Mouse (Mus musculus) liver, postnatal 0 days (tissue): ENCODE results near the gene Ubxn7. TPM values are rescaled to one million over a fixed set of nuclear protein-coding genes. Genes with fewer than 3 reads are reported as not detected.
A peak's percentile ranks its signal among the peaks of the same experiment; 100 is the strongest.

ENCODE experiments used
- ATAC-seq: fragments of 200-750 bp; cut with Nextera tagmentation; 2 replicates; pipeline ENCODE4 v1.8.0; 2017; ENCODE audit warnings: mild to moderate bottlenecking, moderate library complexity
- DNase-seq: peaks from one replicate; pipeline ENCODE4 v3.0.0-alpha.2; 2016
- H3K27ac ChIP-seq: fragments of 300-500 bp; sonication (generic); 2 replicates; pipeline ENCODE4 v1.5.1; 2014; ENCODE audit warnings: antibody characterized with exemption, moderate library complexity, mild to moderate bottlenecking, low read depth
- H3K27me3 ChIP-seq: fragments of 300-500 bp; sonication (generic); 2 replicates; pipeline ENCODE4 v1.6.1; 2014; ENCODE audit warnings: low read length, control low read depth, mixed read lengths; ENCODE audit not compliant: insufficient read depth
- H3K36me3 ChIP-seq: fragments of 300-500 bp; sonication (generic); replicated peaks from 2 replicates; pipeline ENCODE4 v1.6.1; 2014; ENCODE audit warnings: mild to moderate bottlenecking, control low read depth, low read length, moderate library complexity, mixed read lengths; ENCODE audit not compliant: insufficient read depth
- H3K4me1 ChIP-seq: fragments of 300-500 bp; sonication (generic); 2 replicates; pipeline ENCODE4 v1.6.1; 2014; ENCODE audit warnings: antibody characterized with exemption, mild to moderate bottlenecking, control low read depth; ENCODE audit not compliant: insufficient read depth
- H3K4me2 ChIP-seq: fragments of 300-500 bp; sonication (generic); 2 replicates; pipeline ENCODE4 v1.6.1; 2014; ENCODE audit warnings: low read depth, mild to moderate bottlenecking, low read length, moderate library complexity, mixed read lengths
- H3K4me3 ChIP-seq: fragments of 300-500 bp; sonication (generic); 2 replicates; pipeline ENCODE4 v1.5.1; 2014; ENCODE audit warnings: low read depth, low read length
- H3K9ac ChIP-seq: fragments of 300-500 bp; sonication (generic); replicated peaks from 2 replicates; pipeline ENCODE4 v1.6.1; 2014; ENCODE audit warnings: mild to moderate bottlenecking, moderate library complexity
- H3K9me3 ChIP-seq: fragments of 300-500 bp; sonication (generic); 2 replicates; pipeline ENCODE4 v1.6.1; 2016; ENCODE audit warnings: mild to moderate bottlenecking, control low read depth, low read length, mixed read lengths
- CTCF ChIP-seq: sonication (generic); IDR thresholded peaks from 2 replicates; pipeline ENCODE4 v1.5.1; 2016; ENCODE audit warnings: antibody characterized with exemption, low read depth
- EP300 ChIP-seq: IDR thresholded peaks from 2 replicates; pipeline ENCODE4 v1.6.1; 2016; ENCODE audit warnings: antibody characterized with exemption, low read depth, mild to moderate bottlenecking
- WGBS: fragments of 180-500 bp; shearing (Covaris S2); extraction: QIAGEN DNeasy Blood & Tissue Kit; methylation state at CpG from one replicate; pipeline ENCODE4 v1.1.7; 2014; ENCODE audit not compliant: insufficient replicate concordance; 5-methylcytosine and 5-hydroxymethylcytosine counted together
- polyA plus RNA-seq: library from polyadenylated mRNA; unstranded; fragments of >200 nt; fragmentation: Nextera tagmentation; extraction: Ambion mirVana; gene quantifications from 2 replicates; pipeline ENCODE4 v1.2.1, GENCODE M21; 2015

The Ubxn7 gene
- polyA plus RNA-seq, 1 experiment from 2014 or later = 4.7 TPM

- DNase-seq = no peak
- Histone ChIP-seq H3K9ac (no peak overlapping the region), H3K27ac (no peak overlapping the region), H3K27me3 (no peaks in the 10 kb centered on the region), H3K9me3 (no peaks in the 10 kb centered on the region), H3K4me1 (peaks cover 16% of the 10 kb centered on the region), H3K4me3 (no peak overlapping the region), H3K36me3 (no peaks in the 10 kb centered on the region), H3K4me2 (no peak overlapping the region)
- ATAC-seq = no peak
- WGBS = 84% methylated on average over 5 of the region's 5 CpGs
- no peak for TF ChIP-seq CTCF
- TF ChIP-seq EP300 = no peak
Observed at GRCm38 (mm10) chr16:32335146-32335545, 3.1 kb downstream of the Ubxn7 start.

- 54% methylated on average over 7 of the region's 7 CpGs for WGBS
- no peak for ATAC-seq
- Histone ChIP-seq H3K9ac (no peak overlapping the region; the same call in 1 of the 2 replicates), H3K4me3 (no peak overlapping the region), H3K27me3 (no peaks in the 10 kb centered on the region), H3K36me3 (no peaks in the 10 kb centered on the region), H3K27ac (0 out of 2 replicates have a peak overlapping the region, but pooled peaks have one; percentile 12), H3K4me1 (peaks cover 16% of the 10 kb centered on the region), H3K4me2 (no peak overlapping the region), H3K9me3 (no peaks in the 10 kb centered on the region)
- peak; percentile 15 for DNase-seq
- TF ChIP-seq CTCF (no peak), EP300 (no peak)
Observed at GRCm38 (mm10) chr16:32336026-32336780, 4.1 kb downstream of the Ubxn7 start.

GRCm38 (mm10) chr16:32337001-32337400, 4.9 kb downstream of the Ubxn7 start:
- no peaks in the 10 kb centered on the region for H3K27me3 ChIP-seq
- ATAC-seq (no peak), DNase-seq (no peak)
- no peak overlapping the region for H3K4me2 ChIP-seq
- H3K36me3 ChIP-seq = no peaks in the 10 kb centered on the region
- no peak overlapping the region for H3K9ac ChIP-seq
- no peak overlapping the region for H3K4me3 ChIP-seq
- peaks cover 13% of the 10 kb centered on the region for H3K4me1 ChIP-seq
- H3K9me3 ChIP-seq = no peaks in the 10 kb centered on the region
- TF ChIP-seq EP300 = no peak
- TF ChIP-seq CTCF = no peak
- 0 out of 2 replicates have a peak overlapping the region, but pooled peaks have one; percentile 12 for H3K27ac ChIP-seq

- no peak overlapping the region for H3K9ac ChIP-seq
- H3K27ac ChIP-seq = no peak overlapping the region
- H3K9me3 ChIP-seq = no peaks in the 10 kb centered on the region
- no peaks in the 10 kb centered on the region for H3K27me3 ChIP-seq
- 44% methylated on average over 1 of the region's 1 CpGs for WGBS
- DNase-seq (no peak), ATAC-seq (no peak)
- H3K4me3 ChIP-seq = no peak overlapping the region
- no peak overlapping the region for H3K4me2 ChIP-seq
- no peaks in the 10 kb centered on the region for H3K36me3 ChIP-seq
- TF ChIP-seq CTCF (no peak), EP300 (no peak)
- peaks cover 13% of the 10 kb centered on the region for H3K4me1 ChIP-seq
Observed at GRCm38 (mm10) chr16:32340451-32340850, 8.4 kb downstream of the Ubxn7 start.

GRCm38 (mm10) chr16:32345521-32345920, 13.5 kb downstream of the Ubxn7 start:
- Histone ChIP-seq H3K4me1 (peaks cover 2% of the 10 kb centered on the region; the same call in 1 of the 2 replicates), H3K27ac (no peak overlapping the region), H3K27me3 (no peaks in the 10 kb centered on the region), H3K36me3 (no peaks in the 10 kb centered on the region), H3K4me2 (no peak overlapping the region), H3K4me3 (no peak overlapping the region), H3K9ac (no peak overlapping the region), H3K9me3 (no peaks in the 10 kb centered on the region)
- no peak for DNase-seq
- ATAC-seq = no peak
- TF ChIP-seq CTCF = no peak
- TF ChIP-seq EP300 = no peak

- no peaks in the 10 kb centered on the region for H3K4me1 ChIP-seq
- no peak overlapping the region for H3K9ac ChIP-seq
- no peak for TF ChIP-seq CTCF
- TF ChIP-seq EP300 = no peak
- H3K4me2 ChIP-seq = no peak overlapping the region
- no peak overlapping the region for H3K27ac ChIP-seq
- DNase-seq (no peak), ATAC-seq (no peak)
- no peaks in the 10 kb centered on the region for H3K27me3 ChIP-seq
- H3K4me3 ChIP-seq = no peak overlapping the region
- no peaks in the 10 kb centered on the region for H3K9me3 ChIP-seq
- 86% methylated on average over 3 of the region's 3 CpGs for WGBS
- H3K36me3 ChIP-seq = peaks cover 23% of the 10 kb centered on the region
Observed at GRCm38 (mm10) chr16:32350776-32351175, 18.7 kb downstream of the Ubxn7 start.

GRCm38 (mm10) chr16:32363530-32363929, 31.5 kb downstream of the Ubxn7 start:
- DNase-seq = no peak
- no peaks in the 10 kb centered on the region for H3K9me3 ChIP-seq
- peaks cover 34% of the 10 kb centered on the region for H3K36me3 ChIP-seq
- H3K9ac ChIP-seq = no peak overlapping the region
- H3K27ac ChIP-seq = no peak overlapping the region
- H3K4me3 ChIP-seq = no peak overlapping the region
- ATAC-seq = no peak
- WGBS = 84% methylated on average over 2 of the region's 2 CpGs
- H3K27me3 ChIP-seq = no peaks in the 10 kb centered on the region
- H3K4me2 ChIP-seq = no peak overlapping the region
- TF ChIP-seq EP300 = no peak
- no peaks in the 10 kb centered on the region for H3K4me1 ChIP-seq
